Mouse (Mus musculus): ENCODE data around the gene Chtop. TPM values are rescaled to one million over a fixed set of nuclear protein-coding genes. Genes with fewer than 3 reads are reported as not detected.

Chtop gene
- polyA plus RNA-seq, 1 experiment from 2014 or later, result 125 TPM

DNA sequence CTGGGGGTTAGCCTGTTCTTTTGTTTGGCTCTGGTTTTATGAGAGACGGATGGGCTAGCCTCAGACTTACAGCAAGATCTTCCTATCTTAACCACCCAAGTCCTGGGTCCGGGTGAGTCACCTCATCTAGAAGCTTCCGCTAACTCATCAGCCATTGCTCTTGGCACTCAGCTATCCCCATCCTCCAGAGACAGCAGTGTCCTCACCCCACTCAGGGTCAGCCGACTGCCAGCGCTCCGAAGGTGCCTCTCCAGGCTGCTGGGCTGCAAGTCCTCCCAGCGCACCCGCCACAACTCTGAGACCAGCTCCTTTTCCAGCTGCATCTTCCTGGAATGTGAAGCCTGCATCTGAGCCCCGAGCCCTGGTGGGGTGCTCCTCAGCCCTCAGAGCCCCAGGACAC, 49.6 kb downstream of the Chtop start:
- Histone ChIP-seq H3K4me1 (replicated peaks; ENCODE audit: control insufficient read depth, insufficient read depth, low read length) (peaks cover 2% of the 10 kb centered on the region; the same call in 1 of the 2 replicates), H3K4me3 (ENCODE audit: low read length) (no peak overlapping the region), H3K9me3 (ENCODE audit: control insufficient read depth, low read length) (no peaks in the 10 kb centered on the region), H3K36me3 (ENCODE audit: control insufficient read depth, insufficient read depth, low read length) (no peaks in the 10 kb centered on the region), H3K27ac (ENCODE audit: low read length) (no peak overlapping the region; the same call in 1 of the 2 replicates), H3K27me3 (ENCODE audit: control insufficient read depth, insufficient read depth, low read depth, low read length) (no peaks in the 10 kb centered on the region; the same call in 1 of the 2 replicates), H3K9ac (ENCODE audit: low read length) (no peak overlapping the region), H3K4me2 (ENCODE audit: low read depth, low read length) (no peak overlapping the region)
- WGBS, result 72% methylated on average over 9 of the region's 9 CpGs
- ATAC-seq (ENCODE audit: low read depth), result no peak

DNA sequence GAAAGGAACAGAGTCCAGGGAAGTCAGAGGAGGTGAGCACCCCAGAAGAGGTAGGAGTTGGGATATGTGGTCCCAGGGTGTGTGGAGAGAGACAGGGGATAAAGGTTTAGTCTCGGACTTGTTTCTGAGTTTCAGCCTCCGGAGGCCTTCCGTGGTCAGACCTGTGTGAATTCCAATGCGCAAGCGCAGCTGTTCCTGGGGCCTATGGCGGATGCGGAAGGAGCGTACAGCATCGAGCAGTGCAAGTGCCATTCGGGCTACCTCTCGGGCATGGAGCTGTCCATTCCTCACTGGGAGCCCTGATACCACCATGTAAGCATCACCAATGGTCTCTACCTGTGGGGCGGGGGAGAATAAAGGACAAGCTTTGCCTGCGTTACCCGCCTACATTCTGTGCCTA, 54.4 kb downstream of the Chtop start:
- Histone ChIP-seq H3K4me3 (ENCODE audit: low read length) (no peak overlapping the region), H3K9me3 (ENCODE audit: control insufficient read depth, low read length) (no peaks in the 10 kb centered on the region), H3K4me1 (replicated peaks; ENCODE audit: control insufficient read depth, insufficient read depth, low read length) (peaks cover 4% of the 10 kb centered on the region; the same call in 1 of the 2 replicates), H3K4me2 (ENCODE audit: low read depth, low read length) (no peak overlapping the region), H3K27me3 (ENCODE audit: control insufficient read depth, insufficient read depth, low read depth, low read length) (no peaks in the 10 kb centered on the region), H3K36me3 (ENCODE audit: control insufficient read depth, insufficient read depth, low read length) (no peaks in the 10 kb centered on the region), H3K27ac (ENCODE audit: low read length) (no peak overlapping the region), H3K9ac (ENCODE audit: low read length) (no peak overlapping the region)
- no peak for ATAC-seq (ENCODE audit: low read depth)
- 83% methylated on average over 14 of the region's 14 CpGs for WGBS

DNA sequence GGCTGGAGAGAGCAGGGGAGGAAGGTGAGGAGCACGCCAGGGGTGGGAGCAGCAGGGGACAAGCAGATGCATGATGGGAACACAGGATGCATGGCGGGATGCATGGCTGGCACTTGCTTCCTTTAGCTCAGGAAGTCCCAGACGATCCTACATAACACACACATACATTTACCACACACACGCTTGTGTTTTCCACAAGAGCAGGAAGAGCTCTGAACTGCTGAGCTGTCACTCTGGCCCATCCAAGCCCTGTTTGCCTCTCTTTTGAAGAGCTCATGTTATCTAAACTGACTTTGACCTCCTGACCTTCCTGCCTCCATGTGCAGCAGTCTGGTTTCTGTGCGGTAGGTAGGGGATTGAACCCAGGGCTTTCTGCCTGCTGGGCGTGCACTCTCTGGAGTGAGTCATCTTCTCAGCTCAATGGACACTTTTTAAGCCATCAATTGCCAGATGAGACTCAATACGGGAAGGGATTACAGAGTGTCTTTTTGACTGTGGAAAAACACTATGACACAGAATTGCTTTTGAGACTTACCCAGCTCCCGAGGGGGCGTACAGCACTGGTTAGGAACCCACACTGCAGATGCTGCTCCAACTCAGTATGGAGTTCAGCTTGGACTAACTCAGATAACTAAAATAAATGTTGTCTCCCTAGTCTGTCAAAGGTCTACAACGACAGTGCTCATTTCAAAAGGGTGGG, 57.8 kb downstream of the Chtop start:
- Histone ChIP-seq H3K9ac (ENCODE audit: low read length) (peak overlapping the region; percentile 45; the same call in 1 of the 2 replicates), H3K36me3 (ENCODE audit: control insufficient read depth, insufficient read depth, low read length) (no peaks in the 10 kb centered on the region), H3K4me3 (ENCODE audit: low read length) (peak overlapping the region; percentile 25; the same call in 1 of the 2 replicates), H3K9me3 (ENCODE audit: control insufficient read depth, low read length) (no peaks in the 10 kb centered on the region), H3K4me1 (replicated peaks; ENCODE audit: control insufficient read depth, insufficient read depth, low read length) (peaks cover 8% of the 10 kb centered on the region), H3K27me3 (ENCODE audit: control insufficient read depth, insufficient read depth, low read depth, low read length) (no peaks in the 10 kb centered on the region), H3K27ac (ENCODE audit: low read length) (peak overlapping the region; percentile 62), H3K4me2 (ENCODE audit: low read depth, low read length) (peak overlapping the region; percentile 45)
- WGBS, result 35% methylated on average over 10 of the region's 10 CpGs
- ATAC-seq (ENCODE audit: low read depth), result peak; percentile 2; the same call in 1 of the 2 replicates

DNA sequence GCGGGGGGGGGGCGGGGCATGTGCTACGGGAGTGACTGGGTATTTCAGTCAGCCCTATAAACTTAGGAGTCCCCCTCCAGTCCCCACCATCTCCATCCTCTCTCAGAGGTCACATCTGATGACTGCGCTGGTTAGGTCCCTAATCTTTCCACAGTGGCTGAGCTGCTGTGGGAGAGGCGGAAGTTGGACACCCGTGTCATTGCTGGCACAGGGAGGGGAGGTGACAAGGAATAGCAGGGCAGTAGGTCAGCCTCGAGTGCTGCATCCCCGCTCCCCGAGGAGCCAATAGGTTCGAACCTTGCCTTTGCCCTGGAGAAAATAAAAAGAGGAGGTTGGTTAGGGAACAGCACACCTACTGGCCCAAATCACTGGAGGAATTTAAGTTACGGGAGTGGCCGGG, 58.4 kb downstream of the Chtop start:
- H3K4me3 ChIP-seq (ENCODE audit: low read length), result peak overlapping the region; percentile 25; the same call in 1 of the 2 replicates
- H3K9me3 ChIP-seq (ENCODE audit: control insufficient read depth, low read length), result no peaks in the 10 kb centered on the region
- ATAC-seq (ENCODE audit: low read depth), result no peak
- H3K4me1 ChIP-seq (replicated peaks; ENCODE audit: control insufficient read depth, insufficient read depth, low read length), result peaks cover 8% of the 10 kb centered on the region
- WGBS, result 18% methylated on average over 12 of the region's 12 CpGs
- peak overlapping the region; percentile 45 for H3K9ac ChIP-seq (ENCODE audit: low read length)
- no peaks in the 10 kb centered on the region for H3K36me3 ChIP-seq (ENCODE audit: control insufficient read depth, insufficient read depth, low read length)
- peak overlapping the region; percentile 62 for H3K27ac ChIP-seq (ENCODE audit: low read length)
- peak overlapping the region; percentile 45 for H3K4me2 ChIP-seq (ENCODE audit: low read depth, low read length)
- no peaks in the 10 kb centered on the region for H3K27me3 ChIP-seq (ENCODE audit: control insufficient read depth, insufficient read depth, low read depth, low read length)

Other genes starting within 250 kb of the Chtop start
- gene Dennd4b, start 244.3 kb downstream of the Chtop start, polyA plus RNA-seq (2015; fragmentation: Nextera tagmentation; extraction: Ambion mirVana), result 3.6 and 3.7 TPM in 2 replicates
- 11.3 and 11.4 TPM in 2 replicates for gene Gatad2b, start 216.3 kb downstream of the Chtop start, polyA plus RNA-seq (2015; fragmentation: Nextera tagmentation; extraction: Ambion mirVana)
- gene Slc27a3, start 119.6 kb downstream of the Chtop start, polyA plus RNA-seq (2015; fragmentation: Nextera tagmentation; extraction: Ambion mirVana), result 20.7 and 21.7 TPM in 2 replicates
- gene Ints3, start 75.9 kb downstream of the Chtop start, polyA plus RNA-seq (2015; fragmentation: Nextera tagmentation; extraction: Ambion mirVana), result 28.7 and 28.8 TPM in 2 replicates
- 24.3 and 25.0 TPM in 2 replicates for gene Npr1, start 43.6 kb downstream of the Chtop start, polyA plus RNA-seq (2015; fragmentation: Nextera tagmentation; extraction: Ambion mirVana)
- 171 and 189 TPM in 2 replicates for gene Ilf2, start 33.4 kb downstream of the Chtop start, polyA plus RNA-seq (2015; fragmentation: Nextera tagmentation; extraction: Ambion mirVana)
- 86.4 and 88.5 TPM in 2 replicates for gene Snapin, start 18.5 kb downstream of the Chtop start, polyA plus RNA-seq (2015; fragmentation: Nextera tagmentation; extraction: Ambion mirVana)
- 59.3 and 73.2 TPM in 2 replicates for gene S100a1, start 4.9 kb upstream of the Chtop start, polyA plus RNA-seq (2015; fragmentation: Nextera tagmentation; extraction: Ambion mirVana)
- gene S100a13, start 4.9 kb upstream of the Chtop start, polyA plus RNA-seq (2015; fragmentation: Nextera tagmentation; extraction: Ambion mirVana), result 59.1 and 63.3 TPM in 2 replicates
- gene S100a14, start 17.4 kb upstream of the Chtop start, polyA plus RNA-seq (2015; fragmentation: Nextera tagmentation; extraction: Ambion mirVana), result 11.7 and 16.4 TPM in 2 replicates
- gene S100a16, start 27.8 kb upstream of the Chtop start, polyA plus RNA-seq (2015; fragmentation: Nextera tagmentation; extraction: Ambion mirVana), result 241 and 257 TPM in 2 replicates
- gene S100a3, start 51.1 kb upstream of the Chtop start, polyA plus RNA-seq (2015; fragmentation: Nextera tagmentation; extraction: Ambion mirVana), result 0.25 and 1.1 TPM in 2 replicates
- not detected in 2 replicates for gene S100a2, start 80.7 kb upstream of the Chtop start, polyA plus RNA-seq (2015; fragmentation: Nextera tagmentation; extraction: Ambion mirVana)
- gene Gm42674, start 92.4 kb upstream of the Chtop start, polyA plus RNA-seq (2015; fragmentation: Nextera tagmentation; extraction: Ambion mirVana), result not detected in 2 replicates
- 12.1 and 12.8 TPM in 2 replicates for gene S100a4, start 94.3 kb upstream of the Chtop start, polyA plus RNA-seq (2015; fragmentation: Nextera tagmentation; extraction: Ambion mirVana)
- not detected in 2 replicates for gene S100a5, start 99.0 kb upstream of the Chtop start, polyA plus RNA-seq (2015; fragmentation: Nextera tagmentation; extraction: Ambion mirVana)
- 184 and 203 TPM in 2 replicates for gene S100a6, start 103.4 kb upstream of the Chtop start, polyA plus RNA-seq (2015; fragmentation: Nextera tagmentation; extraction: Ambion mirVana)
- gene S100a7a, start 144.5 kb upstream of the Chtop start, polyA plus RNA-seq (2015; fragmentation: Nextera tagmentation; extraction: Ambion mirVana), result 0.11 and 0.21 TPM in 2 replicates
- 27.3 and 53.3 TPM in 2 replicates for gene S100a8, start 159.5 kb upstream of the Chtop start, polyA plus RNA-seq (2015; fragmentation: Nextera tagmentation; extraction: Ambion mirVana)
- gene S100a9, start 186.2 kb upstream of the Chtop start, polyA plus RNA-seq (2015; fragmentation: Nextera tagmentation; extraction: Ambion mirVana), result 13.1 and 32.2 TPM in 2 replicates
- not detected in 2 replicates for gene Pglyrp4, start 217.4 kb upstream of the Chtop start, polyA plus RNA-seq (2015; fragmentation: Nextera tagmentation; extraction: Ambion mirVana)